Mouse (Mus musculus) CH12.LX (cell line): Measurements from ENCODE around the gene Stau1. TPM values are rescaled to one million over a fixed set of nuclear protein-coding genes. Genes with fewer than 3 reads are reported as not detected.

ENCODE experiments used
- DNase-seq: peaks from one replicate; pipeline ENCODE4 v3.0.0-alpha.2; 2013; ENCODE audit errors: extremely low read depth
- H3K27ac ChIP-seq: 2 replicates; pipeline ENCODE4 v1.5.1; 2012; ENCODE audit warnings: low read depth, mild to moderate bottlenecking, control low read depth, moderate library complexity; ENCODE audit not compliant: insufficient read depth
- H3K27me3 ChIP-seq: replicated peaks from 2 replicates; pipeline ENCODE3; 2012; ENCODE audit warnings: inconsistent platforms
- H3K36me3 ChIP-seq, 2 experiments: replicated peaks in 1 of 2; 2 replicates each; pipeline versions ENCODE3 to v1.6.1; 2012; ENCODE audit warnings: inconsistent platforms in 1 of 2, low read length in 1 of 2, mild to moderate bottlenecking in 1 of 2, mixed read lengths in 1 of 2, moderate library complexity in 1 of 2; ENCODE audit not compliant: control insufficient read depth in 1 of 2, insufficient read depth in 1 of 2
- H3K4me1 ChIP-seq, 2 experiments: 2 replicates each; pipeline ENCODE4 v1.6.1; 2012; ENCODE audit warnings: inconsistent platforms in 1 of 2, moderate library complexity in 1 of 2; ENCODE audit not compliant: insufficient read depth in 2 of 2, control insufficient read depth in 1 of 2
- H3K4me2 ChIP-seq: 2 replicates; pipeline ENCODE4 v1.6.1; 2012; ENCODE audit warnings: low read depth, mild to moderate bottlenecking, control low read depth; ENCODE audit not compliant: poor library complexity, insufficient read depth, severe bottlenecking
- H3K4me3 ChIP-seq, 3 experiments: fragments of 150-350 bp in 1 of 3; sonication (generic) in 1 of 3; replicated peaks in 1 of 3; 2 replicates each; pipeline versions ENCODE3 to v1.5.1; 2011 to 2012; ENCODE audit warnings: low read depth in 2 of 3, low read length in 2 of 3, mild to moderate bottlenecking in 2 of 3, moderate library complexity in 2 of 3, control low read depth in 1 of 3, improper control_type of control experiment in 1 of 3, inconsistent platforms in 1 of 3, mixed read lengths in 1 of 3; ENCODE audit not compliant: poor library complexity in 1 of 3
- H3K79me2 ChIP-seq: replicated peaks from 2 replicates; pipeline ENCODE4 v1.6.1; 2012; ENCODE audit warnings: mild to moderate bottlenecking, moderate library complexity; ENCODE audit not compliant: control insufficient read depth, poor library complexity, insufficient read depth, severe bottlenecking; ENCODE audit errors: extremely low read depth
- H3K9ac ChIP-seq: 2 replicates; pipeline ENCODE4 v1.6.1; 2012; ENCODE audit warnings: low read depth, mild to moderate bottlenecking, control low read depth, moderate library complexity; ENCODE audit not compliant: insufficient read depth
- H3K9me3 ChIP-seq: replicated peaks from 2 replicates; pipeline ENCODE3; 2012; ENCODE audit warnings: low read length, inconsistent platforms, mixed read lengths
- BHLHE40 ChIP-seq: IDR thresholded peaks from 2 replicates; pipeline ENCODE4 v1.6.1; 2011; ENCODE audit warnings: mild to moderate bottlenecking, low read depth, low read length, improper control_type of control experiment
- CTCF ChIP-seq, 2 experiments: IDR thresholded peaks in 1 of 2; conservative IDR thresholded peaks in 1 of 2; 2 replicates each; pipeline ENCODE4 v1.5.1; 2011 to 2012; ENCODE audit warnings: low read depth in 2 of 2, low read length in 2 of 2, improper control_type of control experiment in 1 of 2, inconsistent platforms in 1 of 2, mild to moderate bottlenecking in 1 of 2, moderate library complexity in 1 of 2
- ELF1 ChIP-seq: IDR thresholded peaks from 2 replicates; pipeline ENCODE4 v1.6.1; 2014; ENCODE audit warnings: low read depth, mild to moderate bottlenecking, inconsistent platforms, low read length, improper control_type of control experiment
- EP300 ChIP-seq: IDR thresholded peaks from 2 replicates; pipeline ENCODE4 v1.6.1; 2011; ENCODE audit warnings: low read length, improper control_type of control experiment
- JUN ChIP-seq: IDR thresholded peaks from 2 replicates; pipeline ENCODE4 v1.6.1; 2011; ENCODE audit warnings: low read depth, mild to moderate bottlenecking, low read length, improper control_type of control experiment, moderate library complexity; ENCODE audit not compliant: insufficient read depth
- JUND ChIP-seq: conservative IDR thresholded peaks from 2 replicates; pipeline ENCODE4 v1.6.1; 2011; ENCODE audit warnings: low read depth, low read length, improper control_type of control experiment
- KAT2A ChIP-seq: IDR thresholded peaks from 2 replicates; pipeline ENCODE4 v1.6.1; 2012; ENCODE audit warnings: low read length, improper control_type of control experiment, inconsistent platforms; ENCODE audit not compliant: insufficient replicate concordance
- MAZ ChIP-seq: IDR thresholded peaks from 2 replicates; pipeline ENCODE4 v1.6.1; 2012; ENCODE audit warnings: low read depth, mild to moderate bottlenecking, inconsistent platforms, low read length, improper control_type of control experiment, moderate library complexity
- MEF2A ChIP-seq: IDR thresholded peaks from 2 replicates; pipeline ENCODE4 v1.6.1; 2014; ENCODE audit warnings: low read depth, mild to moderate bottlenecking, inconsistent platforms, low read length, improper control_type of control experiment, borderline replicate concordance
- MXI1 ChIP-seq: IDR thresholded peaks from 2 replicates; pipeline ENCODE4 v1.6.1; 2011; ENCODE audit warnings: mild to moderate bottlenecking, low read depth, low read length, improper control_type of control experiment
- NELFE ChIP-seq: IDR thresholded peaks from 2 replicates; pipeline ENCODE4 v1.6.1; 2011; ENCODE audit warnings: low read depth, low read length, improper control_type of control experiment
- NRF1 ChIP-seq: IDR thresholded peaks from 2 replicates; pipeline ENCODE4 v1.6.1; 2014; ENCODE audit warnings: low read depth, mild to moderate bottlenecking, inconsistent platforms, low read length, improper control_type of control experiment, moderate library complexity
- POLR2AphosphoS2 ChIP-seq: IDR thresholded peaks from 2 replicates; pipeline ENCODE4 v1.6.1; 2011; ENCODE audit warnings: low read depth, low read length, improper control_type of control experiment
- RAD21 ChIP-seq: IDR thresholded peaks from 2 replicates; pipeline ENCODE4 v1.6.1; 2011; ENCODE audit warnings: low read depth, mild to moderate bottlenecking, low read length, improper control_type of control experiment, moderate library complexity
- RCOR1 ChIP-seq: conservative IDR thresholded peaks from 2 replicates; pipeline ENCODE4 v1.6.1; 2012; ENCODE audit warnings: low read depth, mild to moderate bottlenecking, inconsistent platforms, low read length, improper control_type of control experiment
- SMC3 ChIP-seq: IDR thresholded peaks from 2 replicates; pipeline ENCODE4 v1.6.1; 2011; ENCODE audit warnings: low read depth, low read length, improper control_type of control experiment
- TBP ChIP-seq: conservative IDR thresholded peaks from 2 replicates; pipeline ENCODE4 v1.6.1; 2011; ENCODE audit warnings: low read depth, low read length, improper control_type of control experiment
- USF1 ChIP-seq: IDR thresholded peaks from 2 replicates; pipeline ENCODE4 v1.6.1; 2014; ENCODE audit warnings: low read depth, mild to moderate bottlenecking, inconsistent platforms, low read length, improper control_type of control experiment
- USF2 ChIP-seq: conservative IDR thresholded peaks from 2 replicates; pipeline ENCODE4 v1.6.1; 2011; ENCODE audit warnings: low read depth, low read length, improper control_type of control experiment
- ZC3H11A ChIP-seq: IDR thresholded peaks from 2 replicates; pipeline ENCODE4 v1.6.1; 2012; ENCODE audit warnings: low read depth, mild to moderate bottlenecking, inconsistent platforms, low read length, improper control_type of control experiment
- ZMIZ1 ChIP-seq: IDR thresholded peaks from 2 replicates; pipeline ENCODE4 v1.6.1; 2012; ENCODE audit warnings: low read depth, mild to moderate bottlenecking, inconsistent platforms, low read length, improper control_type of control experiment
- ZNF384 ChIP-seq: IDR thresholded peaks from 2 replicates; pipeline ENCODE4 v1.6.1; 2012; ENCODE audit warnings: low read depth, low read length, improper control_type of control experiment, inconsistent platforms
- dilution Hi-C: fragments of 300-500 bp; cut with MboI; formaldehyde crosslinking; loops from 2 replicates; pipeline ENCODE4 v1.14.3; 2020; ENCODE audit warnings: low sequenced_read_pairs; ENCODE audit not compliant: extremely low pct_unique_long_range_greater_than_20kb, extremely low pct_ligation_motif_present
- in situ Hi-C: fragments of 300-500 bp; cut with MboI; formaldehyde crosslinking; loops from 3 replicates; pipeline ENCODE4 v1.14.3; 2019; ENCODE audit warnings: low sequenced_read_pairs, low pct_ligation_motif_present, low pct_unique_long_range_greater_than_20kb, mixed read lengths
- polyA plus RNA-seq: library from polyadenylated mRNA; unstranded; fragments of >175 nt; gene quantifications from 2 replicates; pipeline ENCODE4 v1.2.1, GENCODE M21; 2012; ENCODE audit warnings: low read depth; ENCODE audit not compliant: insufficient read length
- total RNA-seq, 2 experiments: library from RNA; depleted of rRNA; stranded (reverse); fragments of 300-350 nt in 1 of 2; fragments of >200 nt in 1 of 2; gene quantifications; 2 replicates each; pipeline ENCODE4 v1.2.3; 2012 to 2014

The Stau1 gene
- total and polyA plus RNA-seq, 3 experiments: 8.0 to 36.2 (median 10.3) TPM

GRCm38 (mm10) chr2:166910536-166910935 lies 85.6 kb downstream of the Stau1 start:
- no peak overlapping the region for H3K27ac ChIP-seq
- peaks cover 91% of the 10 kb centered on the region for H3K79me2 ChIP-seq
- no peaks in the 10 kb centered on the region for H3K9me3 ChIP-seq
- no peaks in the 10 kb centered on the region for H3K27me3 ChIP-seq
- peaks cover 3 to 25% of the 10 kb centered on the region in 2 experiments; a peak in 3 of 4 replicates for H3K4me1 ChIP-seq
- H3K4me2 ChIP-seq: no peak overlapping the region
- H3K4me3 ChIP-seq: no peak overlapping the region
- H3K36me3 ChIP-seq: peaks cover 7 to 47% of the 10 kb centered on the region in 2 experiments
- peak; percentile 18 for DNase-seq
- TF ChIP-seq NELFE (no peak), NRF1 (no peak), JUND (no peak), USF2 (no peak), KAT2A (no peak), ELF1 (no peak), MAZ (no peak)
- dilution Hi-C loops: no loop called here
- in situ Hi-C loops: no loop called here
- no peak overlapping the region for H3K9ac ChIP-seq

GRCm38 (mm10) chr2:166909729-166910128 lies 86.4 kb downstream of the Stau1 start:
- in situ Hi-C loops: no loop called here
- Histone ChIP-seq H3K36me3 (peaks cover 5 to 41% of the 10 kb centered on the region in 2 experiments), H3K9ac (no peak overlapping the region), H3K27me3 (no peaks in the 10 kb centered on the region), H3K27ac (no peak overlapping the region), H3K4me3 (no peak overlapping the region), H3K79me2 (peaks cover 83% of the 10 kb centered on the region), H3K9me3 (no peaks in the 10 kb centered on the region), H3K4me1 (peaks cover 3 to 32% of the 10 kb centered on the region in 2 experiments; a peak in 3 of 4 replicates), H3K4me2 (no peak overlapping the region)
- no peak for TF ChIP-seq CTCF (conservative IDR thresholded peaks at IDR 0.05 in 1 of 2, IDR thresholded peaks at IDR 0.05 in 1 of 2; ENCODE audit: low read depth in 2 of 2, low read length in 2 of 2)
- TF ChIP-seq USF1: no peak
- TF ChIP-seq RAD21: no peak
- TF ChIP-seq JUN: no peak
- TF ChIP-seq MXI1: no peak
- no peak for TF ChIP-seq MEF2A
- no peak for TF ChIP-seq BHLHE40
- TF ChIP-seq POLR2AphosphoS2: no peak
- no peak for TF ChIP-seq SMC3
- no peak for TF ChIP-seq ZMIZ1
- no peak for TF ChIP-seq TBP
- no peak for TF ChIP-seq EP300
- no peak for TF ChIP-seq USF2
- TF ChIP-seq ZNF384: no peak
- no peak for TF ChIP-seq ZC3H11A
- TF ChIP-seq RCOR1: no peak
- DNase-seq: no peak
- dilution Hi-C loops: no loop called here
